Mouse (Mus musculus) MEL (cell line): Measurements from ENCODE around the gene Phf20.

Experiments
- CTCF ChIP-seq, 3 experiments: IDR thresholded peaks in 2 of 3; conservative IDR thresholded peaks in 1 of 3; 2 replicates each; pipeline ENCODE4 v1.5.1; 2011 to 2012; ENCODE audit warnings: low read length in 3 of 3, low read depth in 2 of 3, mild to moderate bottlenecking in 2 of 3, improper control_type of control experiment in 1 of 3, inconsistent platforms in 1 of 3, mixed read lengths in 1 of 3, moderate library complexity in 1 of 3; ENCODE audit not compliant: control insufficient read depth in 1 of 3, insufficient read depth in 1 of 3, poor library complexity in 1 of 3, severe bottlenecking in 1 of 3
- GATA1 ChIP-seq: IDR thresholded peaks from 2 replicates; pipeline ENCODE4 v1.6.1; 2011; ENCODE audit warnings: low read depth, low read length, improper control_type of control experiment
- KAT2A ChIP-seq: conservative IDR thresholded peaks from 2 replicates; pipeline ENCODE4 v1.6.1; 2012; ENCODE audit warnings: low read depth, low read length, improper control_type of control experiment, inconsistent platforms
- MAX ChIP-seq: IDR thresholded peaks from 2 replicates; pipeline ENCODE4 v1.6.1; 2011; ENCODE audit warnings: low read length, improper control_type of control experiment
- POLR2A ChIP-seq, 2 experiments: IDR thresholded peaks; 2 replicates each; pipeline ENCODE4 v1.6.1; 2011 to 2012; ENCODE audit warnings: low read length in 2 of 2, mild to moderate bottlenecking in 2 of 2, control low read depth in 1 of 2, improper control_type of control experiment in 1 of 2, low read depth in 1 of 2, moderate library complexity in 1 of 2; ENCODE audit not compliant: control insufficient read depth in 1 of 2, insufficient read depth in 1 of 2, poor library complexity in 1 of 2
- POLR2AphosphoS5 ChIP-seq: IDR thresholded peaks from 2 replicates; pipeline ENCODE4 v1.6.1; 2012; ENCODE audit warnings: low read depth, borderline replicate concordance, mild to moderate bottlenecking, inconsistent platforms, low read length, moderate library complexity, mixed read lengths
- UBTF ChIP-seq: IDR thresholded peaks from 2 replicates; pipeline ENCODE4 v1.6.1; 2012; ENCODE audit warnings: low read depth, mild to moderate bottlenecking, inconsistent platforms, low read length, improper control_type of control experiment, moderate library complexity, borderline replicate concordance; ENCODE audit not compliant: insufficient read depth
- ZC3H11A ChIP-seq: IDR thresholded peaks from 2 replicates; pipeline ENCODE4 v1.6.1; 2012; ENCODE audit warnings: low read depth, mild to moderate bottlenecking, inconsistent platforms, low read length, improper control_type of control experiment

- TF ChIP-seq UBTF (no peak), MAX (no peak), POLR2A (IDR thresholded peaks at IDR 0.05; ENCODE audit: control insufficient read depth in 1 of 2, insufficient read depth in 1 of 2, low read depth in 1 of 2, low read length in 2 of 2, poor library complexity in 1 of 2) (no peak), GATA1 (no peak), KAT2A (no peak), POLR2AphosphoS5 (no peak), CTCF (IDR thresholded peaks at IDR 0.05 in 2 of 3, conservative IDR thresholded peaks at IDR 0.05 in 1 of 3; ENCODE audit: control insufficient read depth in 1 of 3, insufficient read depth in 1 of 3, low read depth in 2 of 3, low read length in 3 of 3, poor library complexity in 1 of 3, severe bottlenecking in 1 of 3) (no peak), ZC3H11A (no peak)
Measured at GRCm38 (mm10) chr2:156353265-156353692, 157.0 kb downstream of the Phf20 start.
